In the genomic region with DNA sequence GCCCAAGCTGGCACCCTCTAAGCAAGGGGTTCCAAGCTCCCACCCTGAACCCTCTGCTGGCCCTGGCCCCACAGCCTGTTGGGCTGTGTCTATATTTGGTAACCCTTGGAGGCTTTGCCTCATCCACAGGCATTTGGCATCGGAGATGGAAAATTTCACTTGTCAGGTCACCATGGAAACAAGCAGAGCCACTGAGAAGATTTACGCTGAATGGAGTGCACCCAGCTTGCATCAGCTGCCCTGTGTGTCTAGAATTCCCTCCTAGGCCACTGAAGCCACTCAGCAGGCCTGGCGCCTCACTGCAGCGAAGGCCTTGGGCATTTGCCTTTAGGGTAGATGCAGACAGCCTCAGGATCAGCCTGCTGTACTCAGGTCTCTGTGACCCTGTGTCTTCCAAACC, we compare ENCODE assay signal across 8 mouse cellular contexts. TPM values are rescaled to one million over a fixed set of nuclear protein-coding genes. Genes with fewer than 3 reads are reported as not detected.
DNase-seq lines count a peak whose midpoint lies in the region; ATAC-seq and TF ChIP-seq lines count a peak whose summit lies in the region.

No protein-coding gene starts in this region.

- H3K27me3 ChIP-seq in C2C12 (ENCODE audit: control insufficient read depth, insufficient read depth, insufficient read length) = no peaks in the 10 kb centered on the region
- H3K27me3 ChIP-seq in midbrain, embryonic 12.5 days = no peaks in the 10 kb centered on the region
- H3K27me3 ChIP-seq in liver, embryonic 12.5 days (replicated peaks) = peaks cover 22% of the 10 kb centered on the region

- H3K27ac ChIP-seq in midbrain, embryonic 12.5 days (replicated peaks) = peak overlapping the region; percentile 54
- H3K27ac ChIP-seq in liver, embryonic 12.5 days = no peak overlapping the region

- H3ac ChIP-seq in C2C12 (ENCODE audit: control insufficient read depth, insufficient read length, low read depth) = peak overlapping the region; percentile 20

- H3K4me2 ChIP-seq in midbrain, embryonic 12.5 days (replicated peaks) = no peak overlapping the region
- H3K4me2 ChIP-seq in liver, embryonic 12.5 days = no peak overlapping the region

- H3K79me3 ChIP-seq in C2C12 (ENCODE audit: low read depth) = no peaks in the 10 kb centered on the region

- peak; percentile 87 for DNase-seq in adrenal gland, adult 2 months
- DNase-seq in fat pad, adult 2 months (ENCODE audit: extremely low read depth, low read depth, low spot score) = peak; percentile 51
- DNase-seq in heart, postnatal 36 days = peak; percentile 42 to 57
- peak; percentile 61 to 64 for DNase-seq in layer of hippocampus, postnatal 10 days (ENCODE audit: low spot score in 2 of 2)
- no peak for DNase-seq in thymus, postnatal 10 days (ENCODE audit: low spot score in 2 of 2)

- H3K36me3 ChIP-seq in C2C12 (ENCODE audit: control insufficient read depth, insufficient read depth) = no peaks in the 10 kb centered on the region
- peaks cover 28% of the 10 kb centered on the region for H3K36me3 ChIP-seq in midbrain, embryonic 12.5 days
- H3K36me3 ChIP-seq in liver, embryonic 12.5 days = peaks cover 46% of the 10 kb centered on the region

- H3K9ac ChIP-seq in midbrain, embryonic 12.5 days (replicated peaks) = 0 out of 2 replicates have a peak overlapping the region, but pooled peaks have one; percentile 21
- H3K9ac ChIP-seq in liver, embryonic 12.5 days = no peak overlapping the region

- TF ChIP-seq CTCF in C2C12 (IDR thresholded peaks at IDR 0.05; ENCODE audit: control insufficient read depth, insufficient read depth, insufficient read length) = no peak

- WGBS in midbrain, embryonic 12.5 days = 59% methylated on average over 4 of the region's 4 CpGs
- 73% methylated on average over 4 of the region's 4 CpGs for WGBS in liver, embryonic 12.5 days (ENCODE audit: insufficient replicate concordance)

- intact Hi-C loops in heart, postnatal 36 days (cut with DNase I) = no loop called here

- peaks cover 33% of the 10 kb centered on the region for H3K4me1 ChIP-seq in midbrain, embryonic 12.5 days
- H3K4me1 ChIP-seq in liver, embryonic 12.5 days = peaks cover 9% of the 10 kb centered on the region

- H3K79me2 ChIP-seq in C2C12 (ENCODE audit: control insufficient read depth, insufficient read depth) = no peaks in the 10 kb centered on the region

- no peak overlapping the region for H3K4me3 ChIP-seq in C2C12 (ENCODE audit: insufficient read depth, poor library complexity, severe bottlenecking)
- no peak overlapping the region for H3K4me3 ChIP-seq in midbrain, embryonic 12.5 days
- no peak overlapping the region for H3K4me3 ChIP-seq in liver, embryonic 12.5 days

- no peaks in the 10 kb centered on the region for H3K9me3 ChIP-seq in midbrain, embryonic 12.5 days
- H3K9me3 ChIP-seq in liver, embryonic 12.5 days (replicated peaks) = no peaks in the 10 kb centered on the region

- ATAC-seq in midbrain, embryonic 12.5 days (ENCODE audit: low FRiP score, low read depth) = no peak
- no peak for ATAC-seq in liver, embryonic 12.5 days

TF ChIP-seq in C2C12, 6 proteins besides CTCF, POLR2A, EP300 and RAD21:
- no peak for TF ChIP-seq MAX (IDR thresholded peaks at IDR 0.05)
- TF ChIP-seq FOSL1 (IDR thresholded peaks at IDR 0.05; ENCODE audit: insufficient read depth, low read length, poor library complexity, severe bottlenecking) = no peak
- no peak for TF ChIP-seq MYOD1 (IDR thresholded peaks at IDR 0.05; ENCODE audit: control insufficient read depth, insufficient read length, low read depth)
- TF ChIP-seq MYOG (IDR thresholded peaks at IDR 0.05; ENCODE audit: control insufficient read depth, extremely low read depth, insufficient read length) = no peak
- TF ChIP-seq CEBPB (IDR thresholded peaks at IDR 0.05; ENCODE audit: low read depth) = no peak
- TF ChIP-seq USF1 (IDR thresholded peaks at IDR 0.05; ENCODE audit: low read depth) = no peak
TF ChIP-seq in C2C12: peak in this region for 0.

RNA-seq across cellular contexts. Expression of gene Mtss1l, which starts 5.2 kb away (rescaled TPM):
- 26.1 TPM for polyA plus RNA-seq in C2C12 (2012; fragmentation: generic; extraction: Trizol)
- 10 to 100 TPM; 20.2 to 20.6 TPM for total RNA-seq in adrenal gland, adult 2 months (2021)
- 64.0 and 71.3 TPM in 2 replicates for polyA plus RNA-seq in adrenal gland, adult 2 months (2012; rRNA removed)
- 10 to 100 TPM; 34.3 to 38.1 TPM for total RNA-seq in heart, postnatal 36 days (2021)
- 100 to 1,000 TPM; 254 to 265 TPM for total RNA-seq in layer of hippocampus, postnatal 10 days (2021)
- polyA plus RNA-seq in midbrain, embryonic 12.5 days (2016; fragmentation: Nextera tagmentation; extraction: Ambion mirVana) = 10.5 and 10.6 TPM in 2 replicates
- polyA plus RNA-seq in liver, embryonic 12.5 days (2016; fragmentation: Nextera tagmentation; extraction: Ambion mirVana) = 3.7 and 3.9 TPM in 2 replicates

Comparison
In these comparisons a context has a peak if more than half of its experiments do, and no peak if none do; other contexts are left out.
1. DNase-seq: peak in adrenal gland, adult 2 months (single experiment), fat pad, adult 2 months (single experiment), heart, postnatal 36 days (2 of 2) and layer of hippocampus, postnatal 10 days (2 of 2); none in thymus, postnatal 10 days (0 of 2).